Mouse (Mus musculus): ENCODE data around the gene Rmdn2. TPM values are rescaled to one million over a fixed set of nuclear protein-coding genes. Genes with fewer than 3 reads are reported as not detected.

The Rmdn2 gene
- polyA plus RNA-seq, 1 experiment from 2014 or later, result 12.1 TPM

DNA sequence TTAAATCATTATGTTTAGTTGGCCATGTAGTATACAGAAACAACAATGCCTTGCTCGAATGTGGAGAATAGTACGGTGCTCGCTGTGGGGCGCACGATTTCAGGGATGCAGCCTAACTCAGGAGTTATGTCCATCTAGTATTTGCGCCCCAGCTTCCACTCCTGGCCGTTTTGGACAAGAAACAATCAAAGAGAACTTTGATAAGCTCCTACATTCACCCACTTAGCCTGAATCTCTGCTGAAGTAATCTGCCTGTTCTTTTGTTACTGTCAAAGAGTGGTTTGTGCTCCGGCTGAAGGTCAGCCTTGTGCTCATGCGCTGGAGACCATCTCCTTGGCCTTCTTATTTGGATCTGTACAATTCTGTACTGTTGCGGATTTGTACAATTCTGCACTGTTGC lies 6.8 kb downstream of the Rmdn2 start:
- H3K27ac ChIP-seq, result no peak overlapping the region
- no peak overlapping the region for H3K9ac ChIP-seq
- H3K27me3 ChIP-seq, result no peaks in the 10 kb centered on the region
- 90% methylated on average over 10 of the region's 10 CpGs for WGBS
- ATAC-seq (ENCODE audit: insufficient number of reproducible peaks, insufficient read depth, low FRiP score, low TSS enrichment), result no peak
- no peak overlapping the region for H3K4me2 ChIP-seq (replicated peaks)
- no peaks in the 10 kb centered on the region for H3K9me3 ChIP-seq
- H3K36me3 ChIP-seq, result no peaks in the 10 kb centered on the region; the same call in 1 of the 2 replicates
- H3K4me3 ChIP-seq, result no peak overlapping the region
- H3K4me1 ChIP-seq, result 0 out of 2 replicates have a peak, but pooled peaks cover 3% of the 10 kb centered on the region

DNA sequence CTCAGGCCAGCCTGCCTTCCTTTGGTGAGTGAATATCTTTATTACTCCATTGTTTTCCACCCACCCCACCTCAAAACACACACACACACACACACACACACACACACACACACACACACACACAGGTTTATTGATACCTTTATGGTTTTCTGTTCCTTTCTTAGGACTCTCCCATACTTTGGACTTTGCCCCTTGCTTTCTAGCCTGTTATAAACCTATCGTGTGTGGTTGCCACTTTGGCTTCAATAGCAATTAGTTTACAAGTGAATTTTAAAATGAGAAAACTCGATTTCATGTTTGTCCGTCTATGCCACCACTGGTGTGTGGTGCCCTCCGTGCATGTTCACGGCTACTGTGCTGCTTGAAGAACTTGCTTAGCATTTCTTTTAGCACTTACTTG lies 7.3 kb downstream of the Rmdn2 start:
- no peaks in the 10 kb centered on the region for H3K27me3 ChIP-seq
- H3K4me1 ChIP-seq, result 0 out of 2 replicates have a peak, but pooled peaks cover 3% of the 10 kb centered on the region
- ATAC-seq (ENCODE audit: insufficient number of reproducible peaks, insufficient read depth, low FRiP score, low TSS enrichment), result no peak
- H3K27ac ChIP-seq, result no peak overlapping the region
- no peak overlapping the region for H3K9ac ChIP-seq
- no peaks in the 10 kb centered on the region for H3K9me3 ChIP-seq
- no peak overlapping the region for H3K4me3 ChIP-seq
- no peaks in the 10 kb centered on the region; the same call in 1 of the 2 replicates for H3K36me3 ChIP-seq
- WGBS, result 87% methylated on average over 5 of the region's 5 CpGs
- H3K4me2 ChIP-seq (replicated peaks), result no peak overlapping the region

DNA sequence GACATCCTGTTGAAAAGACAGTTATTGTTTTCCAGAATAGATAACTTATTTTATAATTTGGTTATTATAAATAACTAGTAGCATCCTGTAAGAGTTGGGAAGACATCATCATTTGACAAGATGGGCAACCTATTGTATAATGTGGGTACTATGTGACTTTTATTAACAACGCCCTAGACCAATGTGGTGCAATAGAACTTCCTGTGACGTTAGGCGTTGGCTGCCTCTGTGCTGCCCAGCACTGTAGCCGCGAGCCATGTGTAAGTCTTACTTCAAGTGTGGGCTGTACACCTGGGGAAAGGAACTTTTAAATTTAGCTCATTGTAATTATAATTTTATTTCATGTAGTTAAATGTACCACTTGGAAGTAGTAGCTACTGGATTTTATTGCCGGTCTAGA lies 10.4 kb downstream of the Rmdn2 start:
- WGBS, result 93% methylated on average over 6 of the region's 6 CpGs
- no peak overlapping the region for H3K4me3 ChIP-seq
- no peaks in the 10 kb centered on the region; the same call in 1 of the 2 replicates for H3K36me3 ChIP-seq
- H3K4me2 ChIP-seq (replicated peaks), result no peak overlapping the region
- H3K27ac ChIP-seq, result no peak overlapping the region
- no peak overlapping the region for H3K9ac ChIP-seq
- H3K9me3 ChIP-seq, result no peaks in the 10 kb centered on the region
- H3K4me1 ChIP-seq, result no peaks in the 10 kb centered on the region
- H3K27me3 ChIP-seq, result no peaks in the 10 kb centered on the region
- no peak for ATAC-seq (ENCODE audit: insufficient number of reproducible peaks, insufficient read depth, low FRiP score, low TSS enrichment)

DNA sequence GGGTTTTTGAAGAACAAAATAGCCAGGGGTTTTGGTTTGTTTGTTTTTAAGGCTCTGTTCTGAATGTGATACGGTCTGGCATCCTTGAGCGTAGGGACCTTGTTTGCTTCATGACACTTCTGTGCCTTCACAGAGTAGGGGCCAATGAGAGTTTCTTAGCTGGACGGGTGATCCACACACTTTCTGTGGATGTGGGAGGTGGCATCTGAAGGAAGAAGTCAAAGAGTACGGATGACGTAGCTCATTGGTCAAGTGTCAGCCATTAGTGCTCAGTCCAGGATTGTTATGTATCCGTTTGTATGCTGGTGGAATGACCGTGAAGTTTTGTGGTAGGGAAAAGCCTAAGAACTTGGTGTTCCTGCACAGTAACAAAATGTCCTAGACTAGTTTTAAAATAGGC lies 10.9 kb downstream of the Rmdn2 start:
- H3K9me3 ChIP-seq, result no peaks in the 10 kb centered on the region
- no peak overlapping the region for H3K9ac ChIP-seq
- no peak overlapping the region for H3K27ac ChIP-seq
- H3K4me3 ChIP-seq, result no peak overlapping the region
- 89% methylated on average over 7 of the region's 7 CpGs for WGBS
- no peak overlapping the region for H3K4me2 ChIP-seq (replicated peaks)
- H3K4me1 ChIP-seq, result no peaks in the 10 kb centered on the region
- ATAC-seq (ENCODE audit: insufficient number of reproducible peaks, insufficient read depth, low FRiP score, low TSS enrichment), result no peak
- H3K27me3 ChIP-seq, result no peaks in the 10 kb centered on the region
- no peaks in the 10 kb centered on the region; the same call in 1 of the 2 replicates for H3K36me3 ChIP-seq

DNA sequence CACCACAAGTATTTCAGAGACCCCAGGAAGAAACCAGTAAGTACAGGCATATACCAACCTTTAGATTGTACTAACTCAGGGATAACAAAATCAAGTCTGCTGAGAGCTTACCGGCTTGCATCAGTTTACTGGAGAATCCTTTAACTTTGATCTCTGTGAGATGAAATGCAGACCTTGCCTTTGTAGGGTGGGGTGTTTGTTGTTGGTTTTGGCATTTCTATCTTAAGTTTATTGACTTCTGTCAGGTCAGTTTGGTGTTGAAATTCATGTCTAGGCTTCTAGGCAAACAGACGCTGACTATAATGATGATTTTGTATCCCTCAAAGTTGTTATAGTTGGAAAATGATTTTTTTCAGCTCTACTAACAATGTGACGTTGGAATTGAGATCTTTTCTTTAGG lies 12.2 kb downstream of the Rmdn2 start:
- H3K27ac ChIP-seq, result no peak overlapping the region
- H3K36me3 ChIP-seq, result no peaks in the 10 kb centered on the region; the same call in 1 of the 2 replicates
- H3K9ac ChIP-seq, result no peak overlapping the region
- no peak overlapping the region for H3K4me2 ChIP-seq (replicated peaks)
- WGBS, result 79% methylated on average over 3 of the region's 3 CpGs
- no peaks in the 10 kb centered on the region for H3K9me3 ChIP-seq
- ATAC-seq (ENCODE audit: insufficient number of reproducible peaks, insufficient read depth, low FRiP score, low TSS enrichment), result no peak
- H3K27me3 ChIP-seq, result no peaks in the 10 kb centered on the region
- no peak overlapping the region for H3K4me3 ChIP-seq
- H3K4me1 ChIP-seq, result no peaks in the 10 kb centered on the region

DNA sequence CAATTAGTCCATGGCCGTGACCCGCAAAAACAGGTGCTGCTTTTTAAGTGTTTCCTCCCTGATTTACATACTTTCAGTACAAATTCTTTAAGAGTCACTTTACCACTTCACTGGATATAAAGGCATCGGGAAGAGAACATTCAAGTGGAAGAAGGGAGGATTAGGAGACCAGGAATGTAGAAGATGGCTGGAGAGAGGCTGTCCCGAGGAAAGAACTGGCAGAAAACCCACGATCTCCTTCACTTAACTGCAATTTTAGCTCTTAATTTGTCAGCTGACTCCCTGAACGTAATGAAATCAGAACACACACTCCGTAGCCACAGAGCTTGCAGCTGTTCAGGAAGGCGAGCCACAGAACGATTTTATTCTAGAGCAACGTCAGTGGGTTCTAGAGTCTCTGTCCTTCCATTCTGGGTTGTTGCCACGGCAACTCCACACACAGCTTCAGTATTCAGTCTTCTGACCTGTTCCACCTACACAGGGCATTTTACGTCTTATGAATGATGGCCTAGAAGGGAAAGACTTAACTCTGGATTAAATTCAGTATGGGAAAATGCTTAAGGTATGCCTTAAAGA lies 14.7 kb downstream of the Rmdn2 start:
- H3K27ac ChIP-seq, result no peak overlapping the region
- no peaks in the 10 kb centered on the region; the same call in 1 of the 2 replicates for H3K36me3 ChIP-seq
- H3K9ac ChIP-seq, result no peak overlapping the region
- no peak overlapping the region for H3K4me3 ChIP-seq
- ATAC-seq (ENCODE audit: insufficient number of reproducible peaks, insufficient read depth, low FRiP score, low TSS enrichment), result no peak
- 70% methylated on average over 12 of the region's 12 CpGs for WGBS
- H3K4me2 ChIP-seq (replicated peaks), result no peak overlapping the region
- H3K4me1 ChIP-seq, result no peaks in the 10 kb centered on the region
- no peaks in the 10 kb centered on the region for H3K9me3 ChIP-seq
- H3K27me3 ChIP-seq, result no peaks in the 10 kb centered on the region

DNA sequence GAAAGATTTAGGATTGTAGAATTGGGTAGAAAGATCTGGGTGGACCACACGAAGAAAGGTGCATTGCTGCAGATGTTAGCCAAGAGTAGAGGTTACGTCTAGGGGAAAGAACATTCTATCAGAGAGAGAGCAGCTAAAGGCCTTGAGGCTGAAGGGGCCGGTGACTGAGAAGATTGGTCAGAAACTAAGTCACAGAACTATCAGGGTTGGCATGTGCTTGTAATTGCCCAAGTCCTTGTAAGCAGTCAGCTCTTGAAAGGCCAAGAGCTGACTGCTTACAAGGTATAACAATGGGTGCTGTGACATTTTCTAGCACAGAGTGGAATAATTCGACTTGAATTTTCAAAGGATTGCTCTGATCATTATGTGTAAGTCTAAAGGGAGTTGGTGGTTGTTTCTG lies 38.2 kb downstream of the Rmdn2 start:
- H3K36me3 ChIP-seq, result no peaks in the 10 kb centered on the region
- ATAC-seq (ENCODE audit: insufficient number of reproducible peaks, insufficient read depth, low FRiP score, low TSS enrichment), result no peak
- no peak overlapping the region for H3K27ac ChIP-seq
- H3K9me3 ChIP-seq, result no peaks in the 10 kb centered on the region
- no peaks in the 10 kb centered on the region for H3K27me3 ChIP-seq
- no peak overlapping the region for H3K4me2 ChIP-seq (replicated peaks)
- no peak overlapping the region for H3K4me3 ChIP-seq
- no peak overlapping the region for H3K9ac ChIP-seq
- WGBS, result 87% methylated on average over 4 of the region's 4 CpGs
- no peaks in the 10 kb centered on the region for H3K4me1 ChIP-seq

DNA sequence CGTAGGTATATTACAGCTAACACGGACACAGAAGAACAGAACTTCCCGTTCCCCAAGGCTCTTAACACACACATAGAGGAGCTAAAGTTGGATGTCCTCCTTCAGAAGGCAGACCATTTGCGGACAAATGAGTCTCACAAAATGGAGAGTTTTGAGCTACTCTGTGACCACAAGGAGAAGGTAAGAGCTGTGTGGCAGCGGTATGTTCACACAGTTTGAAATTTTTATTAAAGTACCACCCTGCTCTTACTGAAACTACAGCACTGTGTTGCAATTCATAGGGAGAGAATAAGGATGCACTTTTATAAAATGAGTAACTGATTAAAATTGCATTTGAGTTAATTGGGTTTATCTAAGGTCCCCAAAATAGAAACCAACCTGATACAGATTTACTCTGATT lies 38.6 kb downstream of the Rmdn2 start:
- Histone ChIP-seq H3K36me3 (no peaks in the 10 kb centered on the region), H3K27ac (no peak overlapping the region), H3K4me2 (replicated peaks) (no peak overlapping the region), H3K4me3 (no peak overlapping the region), H3K4me1 (no peaks in the 10 kb centered on the region), H3K9ac (no peak overlapping the region), H3K9me3 (no peaks in the 10 kb centered on the region), H3K27me3 (no peaks in the 10 kb centered on the region)
- ATAC-seq (ENCODE audit: insufficient number of reproducible peaks, insufficient read depth, low FRiP score, low TSS enrichment), result no peak
- WGBS, result 88% methylated on average over 5 of the region's 5 CpGs

DNA sequence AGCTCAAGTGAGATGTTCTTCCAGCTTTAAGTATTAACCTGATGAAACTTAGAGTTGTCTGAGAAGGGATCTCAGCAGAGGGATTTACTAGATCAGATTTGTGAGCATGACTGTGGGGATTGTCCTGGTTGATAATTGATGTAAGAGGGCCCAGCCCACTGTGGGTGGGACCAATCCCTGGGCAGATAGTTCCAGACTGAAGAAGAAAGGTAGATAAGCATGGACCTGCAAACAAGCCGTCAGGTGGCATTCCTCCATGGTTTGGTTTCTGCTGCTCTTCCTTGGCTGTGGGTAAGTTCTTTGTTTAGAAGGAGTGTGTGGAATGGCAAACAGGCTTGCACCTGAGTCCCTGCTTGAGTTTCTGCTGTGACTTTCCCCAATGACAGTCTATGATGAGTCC lies 41.5 kb downstream of the Rmdn2 start:
- ATAC-seq (ENCODE audit: insufficient number of reproducible peaks, insufficient read depth, low FRiP score, low TSS enrichment), result no peak

DNA sequence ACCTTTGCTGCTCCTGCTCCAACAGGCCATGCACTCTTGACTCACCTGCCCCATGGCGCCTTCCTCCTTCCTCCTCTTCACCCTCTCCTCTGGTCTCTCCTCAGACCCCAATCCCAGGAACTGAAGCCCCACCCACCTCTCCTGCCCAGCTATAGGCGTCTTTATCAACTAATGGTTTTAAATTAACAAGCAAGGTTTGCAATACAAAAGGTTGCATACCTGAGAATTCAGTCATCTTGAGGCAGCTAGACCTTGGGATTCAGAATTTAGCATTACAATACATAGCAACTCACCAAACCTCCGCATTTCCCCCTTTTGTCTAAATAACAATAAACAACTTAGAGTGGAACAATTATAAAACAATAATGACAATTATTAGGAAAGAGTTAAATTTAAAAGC lies 42.5 kb downstream of the Rmdn2 start:
- H3K9me3 ChIP-seq, result no peaks in the 10 kb centered on the region
- H3K4me1 ChIP-seq, result 0 out of 2 replicates have a peak, but pooled peaks cover 2% of the 10 kb centered on the region
- no peaks in the 10 kb centered on the region for H3K27me3 ChIP-seq
- H3K36me3 ChIP-seq, result no peaks in the 10 kb centered on the region
- no peak overlapping the region for H3K4me3 ChIP-seq
- H3K27ac ChIP-seq, result no peak overlapping the region
- 64% methylated on average over 3 of the region's 3 CpGs for WGBS
- no peak overlapping the region for H3K9ac ChIP-seq
- H3K4me2 ChIP-seq (replicated peaks), result no peak overlapping the region
- no peak for ATAC-seq (ENCODE audit: insufficient number of reproducible peaks, insufficient read depth, low FRiP score, low TSS enrichment)

More for the DNA sequence above, 41.5 kb downstream of the Rmdn2 start:
- Histone ChIP-seq H3K4me3 (no peak overlapping the region), H3K9ac (no peak overlapping the region), H3K4me2 (replicated peaks) (no peak overlapping the region), H3K4me1 (0 out of 2 replicates have a peak, but pooled peaks cover 2% of the 10 kb centered on the region), H3K27ac (no peak overlapping the region), H3K36me3 (no peaks in the 10 kb centered on the region), H3K9me3 (no peaks in the 10 kb centered on the region), H3K27me3 (no peaks in the 10 kb centered on the region)
- 76% methylated on average over 1 of the region's 1 CpGs for WGBS

DNA sequence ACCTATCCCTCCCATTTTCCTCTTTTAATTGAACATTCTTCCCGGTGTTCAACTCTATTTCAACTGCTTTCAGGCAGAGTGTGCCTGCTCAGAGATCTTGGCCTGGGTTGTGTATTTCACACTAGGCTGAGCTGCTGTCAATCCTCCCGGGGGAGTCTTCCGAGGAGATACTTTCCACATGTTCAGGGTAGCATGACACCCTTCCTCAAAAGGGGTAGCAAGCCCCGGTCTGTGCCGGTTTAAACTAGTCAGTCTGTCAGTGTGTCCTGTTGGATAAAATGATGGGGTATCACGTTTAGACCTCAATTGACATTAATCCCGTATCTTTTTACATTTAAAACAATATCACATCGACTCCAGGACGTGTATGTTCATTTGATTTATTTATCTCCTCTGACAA lies 46.1 kb downstream of the Rmdn2 start:
- Histone ChIP-seq H3K4me3 (no peak overlapping the region), H3K9me3 (no peaks in the 10 kb centered on the region), H3K27ac (no peak overlapping the region), H3K9ac (no peak overlapping the region), H3K4me1 (0 out of 2 replicates have a peak, but pooled peaks cover 2% of the 10 kb centered on the region), H3K27me3 (no peaks in the 10 kb centered on the region), H3K4me2 (replicated peaks) (no peak overlapping the region), H3K36me3 (no peaks in the 10 kb centered on the region)
- ATAC-seq (ENCODE audit: insufficient number of reproducible peaks, insufficient read depth, low FRiP score, low TSS enrichment), result no peak
- WGBS, result 37% methylated on average over 9 of the region's 9 CpGs

DNA sequence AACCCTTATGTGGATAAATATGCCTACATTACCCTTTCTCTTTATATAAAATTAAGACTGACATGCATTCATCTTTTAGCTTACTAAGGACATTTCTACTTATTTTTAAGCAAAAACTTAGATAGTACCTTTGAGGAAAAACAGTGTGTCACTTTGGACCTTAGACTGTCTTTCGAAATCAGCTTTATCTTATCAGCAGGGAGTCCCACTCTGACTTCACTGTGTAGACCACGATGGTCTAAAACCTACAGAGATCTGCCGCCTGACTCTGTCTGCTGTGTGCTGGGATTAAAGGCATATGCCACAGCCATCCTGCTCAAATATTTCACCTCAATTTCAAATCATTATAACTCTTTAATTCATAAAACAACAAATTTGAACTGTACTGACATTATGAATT lies 46.8 kb downstream of the Rmdn2 start:
- no peak for ATAC-seq (ENCODE audit: insufficient number of reproducible peaks, insufficient read depth, low FRiP score, low TSS enrichment)

More for the DNA sequence above, 46.8 kb downstream of the Rmdn2 start:
- no peaks in the 10 kb centered on the region for H3K36me3 ChIP-seq
- H3K9ac ChIP-seq, result no peak overlapping the region
- no peak overlapping the region for H3K4me3 ChIP-seq
- 0 out of 2 replicates have a peak, but pooled peaks cover 2% of the 10 kb centered on the region for H3K4me1 ChIP-seq
- 58% methylated on average over 3 of the region's 3 CpGs for WGBS
- H3K27me3 ChIP-seq, result no peaks in the 10 kb centered on the region
- no peaks in the 10 kb centered on the region for H3K9me3 ChIP-seq
- H3K4me2 ChIP-seq (replicated peaks), result no peak overlapping the region
- H3K27ac ChIP-seq, result no peak overlapping the region

All from embryonic facial prominence, embryonic 12.5 days (tissue).